Mouse (Mus musculus): ENCODE measurements around the gene Lpin1. TPM values are rescaled to one million over a fixed set of nuclear protein-coding genes. Genes with fewer than 3 reads are reported as not detected.

The Lpin1 gene
- 17.1 and 19.0 TPM in 2 replicates for polyA plus RNA-seq (2016; fragmentation: Nextera tagmentation; extraction: Ambion mirVana)

GRCm38 (mm10) chr12:16610936-16611335, at the start of gene Lpin1:
Lpin1 (minus strand) TSS chr12:16610966.
- Histone ChIP-seq H3K4me3 (no peak within 1 kb of the TSS), H3K36me3 (no peaks in the 10 kb centered on the region), H3K9me3 (replicated peaks) (no peaks in the 10 kb centered on the region), H3K4me1 (no peaks in the 10 kb centered on the region), H3K9ac (no peak within 1 kb of the TSS), H3K27ac (no peak within 1 kb of the TSS), H3K27me3 (no peaks in the 10 kb centered on the region), H3K4me2 (replicated peaks) (no peak within 1 kb of the TSS)
- no peak for ATAC-seq (ENCODE audit: low FRiP score)
- WGBS: 77% methylated on average over 2 of the region's 2 CpGs

GRCm38 (mm10) chr12:16656906-16657875, 46.4 kb upstream of the Lpin1 start:
- H3K9ac ChIP-seq: no peak overlapping the region
- no peak overlapping the region for H3K27ac ChIP-seq
- H3K4me3 ChIP-seq: no peak overlapping the region
- no peak for ATAC-seq (ENCODE audit: low FRiP score)
- 85% methylated on average over 5 of the region's 5 CpGs for WGBS
- H3K36me3 ChIP-seq: no peaks in the 10 kb centered on the region
- peaks cover 34% of the 10 kb centered on the region for H3K27me3 ChIP-seq
- peaks cover 11% of the 10 kb centered on the region for H3K4me1 ChIP-seq
- H3K4me2 ChIP-seq (replicated peaks): no peak overlapping the region
- H3K9me3 ChIP-seq (replicated peaks): no peaks in the 10 kb centered on the region

- Histone ChIP-seq H3K9ac (no peak overlapping the region), H3K27me3 (peaks cover 40% of the 10 kb centered on the region), H3K36me3 (no peaks in the 10 kb centered on the region), H3K27ac (no peak overlapping the region), H3K4me1 (peaks cover 11% of the 10 kb centered on the region), H3K4me3 (no peak overlapping the region), H3K9me3 (replicated peaks) (no peaks in the 10 kb centered on the region), H3K4me2 (replicated peaks) (no peak overlapping the region)
- WGBS: 79% methylated on average over 4 of the region's 4 CpGs
- ATAC-seq (ENCODE audit: low FRiP score): no peak
Measured at GRCm38 (mm10) chr12:16655604-16656003, 44.8 kb upstream of the Lpin1 start.

GRCm38 (mm10) chr12:16653332-16654093, 42.7 kb upstream of the Lpin1 start, which contains the start of gene Ntsr2:
Ntsr2 (plus strand) TSS chr12:16653382.
- H3K9me3 ChIP-seq (replicated peaks): no peaks in the 10 kb centered on the region
- H3K36me3 ChIP-seq: no peaks in the 10 kb centered on the region
- 6% methylated on average over 58 of the region's 58 CpGs for WGBS
- H3K9ac ChIP-seq: peak within 1 kb of the TSS; percentile 28; the same call in 1 of the 2 replicates
- peaks cover 40% of the 10 kb centered on the region for H3K27me3 ChIP-seq
- H3K4me3 ChIP-seq: peak within 1 kb of the TSS; percentile 28
- H3K4me1 ChIP-seq: peaks cover 11% of the 10 kb centered on the region
- ATAC-seq (ENCODE audit: low FRiP score): peak; percentile 89
- no peak within 1 kb of the TSS for H3K27ac ChIP-seq
- peak within 1 kb of the TSS; percentile 61 for H3K4me2 ChIP-seq (replicated peaks)

- no peak overlapping the region for H3K4me3 ChIP-seq
- H3K27me3 ChIP-seq: peaks cover 34% of the 10 kb centered on the region
- no peaks in the 10 kb centered on the region for H3K9me3 ChIP-seq (replicated peaks)
- H3K27ac ChIP-seq: no peak overlapping the region
- peaks cover 11% of the 10 kb centered on the region for H3K4me1 ChIP-seq
- no peak overlapping the region for H3K4me2 ChIP-seq (replicated peaks)
- H3K36me3 ChIP-seq: no peaks in the 10 kb centered on the region
- no peak for ATAC-seq (ENCODE audit: low FRiP score)
- 83% methylated on average over 6 of the region's 6 CpGs for WGBS
- no peak overlapping the region for H3K9ac ChIP-seq
Measured at GRCm38 (mm10) chr12:16649819-16650218, 39.1 kb upstream of the Lpin1 start.

GRCm38 (mm10) chr12:16648273-16648672, 37.5 kb upstream of the Lpin1 start:
- Histone ChIP-seq H3K36me3 (no peaks in the 10 kb centered on the region), H3K4me3 (no peak overlapping the region), H3K4me2 (replicated peaks) (no peak overlapping the region), H3K27ac (no peak overlapping the region), H3K27me3 (peaks cover 19% of the 10 kb centered on the region), H3K4me1 (peaks cover 13% of the 10 kb centered on the region), H3K9me3 (replicated peaks) (no peaks in the 10 kb centered on the region), H3K9ac (no peak overlapping the region)
- WGBS: 94% methylated on average over 6 of the region's 6 CpGs
- no peak for ATAC-seq (ENCODE audit: low FRiP score)

- no peaks in the 10 kb centered on the region for H3K9me3 ChIP-seq (replicated peaks)
- no peak overlapping the region for H3K9ac ChIP-seq
- H3K27ac ChIP-seq: no peak overlapping the region
- H3K4me1 ChIP-seq: peaks cover 11% of the 10 kb centered on the region
- no peaks in the 10 kb centered on the region for H3K36me3 ChIP-seq
- ATAC-seq (ENCODE audit: low FRiP score): no peak
- 44% methylated on average over 9 of the region's 9 CpGs for WGBS
- H3K4me3 ChIP-seq: no peak overlapping the region
- no peak overlapping the region for H3K4me2 ChIP-seq (replicated peaks)
- 0 out of 2 replicates have a peak, but pooled peaks cover 7% of the 10 kb centered on the region for H3K27me3 ChIP-seq
Measured at GRCm38 (mm10) chr12:16646780-16647409, 36.1 kb upstream of the Lpin1 start.

- Histone ChIP-seq H3K4me1 (peaks cover 11% of the 10 kb centered on the region), H3K9ac (no peak overlapping the region), H3K27ac (peak overlapping the region; percentile 19; the same call in 1 of the 2 replicates), H3K27me3 (0 out of 2 replicates have a peak, but pooled peaks cover 3% of the 10 kb centered on the region), H3K4me2 (replicated peaks) (no peak overlapping the region), H3K9me3 (replicated peaks) (no peaks in the 10 kb centered on the region), H3K4me3 (no peak overlapping the region), H3K36me3 (no peaks in the 10 kb centered on the region)
- no peak; the same call in 1 of the 2 replicates for ATAC-seq (ENCODE audit: low FRiP score)
- 42% methylated on average over 8 of the region's 8 CpGs for WGBS
Measured at GRCm38 (mm10) chr12:16644698-16645097, 33.9 kb upstream of the Lpin1 start.

GRCm38 (mm10) chr12:16643508-16644345, 33.0 kb upstream of the Lpin1 start:
- Histone ChIP-seq H3K4me1 (peaks cover 11% of the 10 kb centered on the region), H3K36me3 (no peaks in the 10 kb centered on the region), H3K4me3 (no peak overlapping the region), H3K9ac (no peak overlapping the region), H3K27ac (peak overlapping the region; percentile 19), H3K27me3 (0 out of 2 replicates have a peak, but pooled peaks cover 3% of the 10 kb centered on the region), H3K9me3 (replicated peaks) (no peaks in the 10 kb centered on the region), H3K4me2 (replicated peaks) (no peak overlapping the region)
- WGBS: 45% methylated on average over 12 of the region's 12 CpGs
- ATAC-seq (ENCODE audit: low FRiP score): peak; percentile 86

- Histone ChIP-seq H3K4me2 (replicated peaks) (no peak overlapping the region), H3K27me3 (0 out of 2 replicates have a peak, but pooled peaks cover 3% of the 10 kb centered on the region), H3K27ac (no peak overlapping the region), H3K36me3 (no peaks in the 10 kb centered on the region), H3K4me1 (peaks cover 11% of the 10 kb centered on the region), H3K4me3 (no peak overlapping the region), H3K9me3 (replicated peaks) (no peaks in the 10 kb centered on the region), H3K9ac (no peak overlapping the region)
- WGBS: 74% methylated on average over 5 of the region's 5 CpGs
- no peak for ATAC-seq (ENCODE audit: low FRiP score)
Measured at GRCm38 (mm10) chr12:16642000-16642399, 31.2 kb upstream of the Lpin1 start.

- no peak overlapping the region for H3K27ac ChIP-seq
- no peak overlapping the region for H3K9ac ChIP-seq
- no peak overlapping the region for H3K4me3 ChIP-seq
- H3K4me1 ChIP-seq: peaks cover 11% of the 10 kb centered on the region
- WGBS: 94% methylated on average over 6 of the region's 6 CpGs
- H3K9me3 ChIP-seq (replicated peaks): no peaks in the 10 kb centered on the region
- 0 out of 2 replicates have a peak, but pooled peaks cover 2% of the 10 kb centered on the region for H3K27me3 ChIP-seq
- H3K36me3 ChIP-seq: no peaks in the 10 kb centered on the region
- H3K4me2 ChIP-seq (replicated peaks): no peak overlapping the region
- ATAC-seq (ENCODE audit: low FRiP score): no peak
Measured at GRCm38 (mm10) chr12:16640075-16640474, 29.3 kb upstream of the Lpin1 start.

Measured in hindbrain, embryonic 12.5 days (tissue).